Mouse (Mus musculus): ENCODE measurements at regions not wholly inside any gene's neighbourhood (a gene's known extent, or its start where the extent isn't known, plus 50 kb on each side); places are given as distances from the start of the nearest gene placed in this dataset.

DNA sequence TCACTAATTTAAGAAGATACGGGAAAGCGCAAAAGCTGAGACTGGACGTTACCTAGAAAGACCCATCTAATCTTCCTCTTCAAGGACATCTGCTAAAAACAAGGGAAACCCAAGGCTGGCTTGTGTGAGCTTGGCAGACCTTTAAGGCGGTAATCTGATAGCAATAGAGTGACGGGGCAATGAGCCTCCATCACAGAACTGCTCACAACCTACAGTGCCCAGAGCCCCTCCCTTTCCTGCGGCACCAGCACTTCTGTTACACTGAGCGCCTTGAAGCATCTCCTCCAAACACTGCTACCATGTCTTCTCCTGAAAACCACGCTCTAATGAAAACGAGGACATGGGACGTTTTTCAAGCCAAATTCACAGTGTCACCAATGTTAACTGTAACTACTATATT, 172.1 kb upstream of the Smim15 start:
- no peak for TF ChIP-seq ZMIZ1 (IDR thresholded peaks at IDR 0.05; ENCODE audit: low read depth, low read length)

DNA sequence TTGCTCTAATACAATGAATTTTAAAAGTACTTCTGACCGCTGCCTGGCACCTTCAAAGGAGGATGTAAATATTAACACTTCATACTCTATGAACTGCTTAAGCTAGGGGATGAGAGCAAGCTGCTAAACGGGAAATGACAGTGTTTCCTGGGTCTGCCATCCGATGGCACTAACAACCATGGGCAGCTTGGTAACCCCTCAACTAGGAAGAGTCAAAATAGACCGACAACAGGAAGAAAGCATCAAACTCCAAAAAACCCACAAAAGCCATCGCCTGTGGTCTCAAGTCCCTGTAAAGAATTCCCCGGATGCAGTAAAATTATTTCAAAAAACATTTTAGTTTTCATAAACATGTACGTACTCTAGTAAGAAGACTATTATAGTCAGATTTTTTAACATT, 175.3 kb upstream of the Smim15 start:
- TF ChIP-seq NRF1 (IDR thresholded peaks at IDR 0.05; ENCODE audit: insufficient read depth, low read depth, low read length, poor library complexity, severe bottlenecking) (no peak), MAZ (IDR thresholded peaks at IDR 0.05; ENCODE audit: low read depth, low read length) (no peak), CTCF (IDR thresholded peaks at IDR 0.05 in 2 of 3, conservative IDR thresholded peaks at IDR 0.05 in 1 of 3; ENCODE audit: control insufficient read depth in 1 of 3, insufficient read depth in 1 of 3, low read depth in 2 of 3, low read length in 3 of 3, poor library complexity in 1 of 3, severe bottlenecking in 1 of 3) (no peak), MYB (IDR thresholded peaks at IDR 0.05; ENCODE audit: low read depth, low read length) (no peak), MXI1 (IDR thresholded peaks at IDR 0.05; ENCODE audit: low read depth, low read length) (no peak), TCF12 (IDR thresholded peaks at IDR 0.05; ENCODE audit: low read depth, low read length) (no peak)
- H3K79me2 ChIP-seq (ENCODE audit: control insufficient read depth, insufficient read depth, low read length, poor library complexity), result peaks cover 1% of the 10 kb centered on the region; the same call in 1 of the 2 replicates
- no peak for DNase-seq (ENCODE audit: low read depth, low spot score)
- no peaks in the 10 kb centered on the region; a peak in 2 of 4 replicates for H3K4me1 ChIP-seq (ENCODE audit: control insufficient read depth in 1 of 2, insufficient read depth in 2 of 2, low read length in 2 of 2)
- H3K9me3 ChIP-seq (replicated peaks; ENCODE audit: insufficient read depth, low read length), result no peaks in the 10 kb centered on the region
- H3K36me3 ChIP-seq (ENCODE audit: control insufficient read depth in 1 of 2, insufficient read depth in 2 of 2, low read length in 2 of 2), result no peaks in the 10 kb centered on the region
- no peaks in the 10 kb centered on the region for H3K27me3 ChIP-seq (ENCODE audit: control insufficient read depth in 1 of 2, insufficient read depth in 2 of 2, low read length in 2 of 2)
- no peak overlapping the region for H3K4me3 ChIP-seq (ENCODE audit: control insufficient read depth in 1 of 2, insufficient read depth in 1 of 2, low read depth in 2 of 2, low read length in 2 of 2)
- no peak overlapping the region for H3K9ac ChIP-seq (ENCODE audit: control insufficient read depth, low read depth, low read length, poor library complexity, severe bottlenecking)
- H3K27ac ChIP-seq (ENCODE audit: control insufficient read depth, low read depth, low read length), result no peak overlapping the region

More for the DNA sequence above, 172.1 kb upstream of the Smim15 start:
- Histone ChIP-seq H3K27me3 (ENCODE audit: control insufficient read depth in 1 of 2, insufficient read depth in 2 of 2, low read length in 2 of 2) (no peaks in the 10 kb centered on the region), H3K9ac (ENCODE audit: control insufficient read depth, low read depth, low read length, poor library complexity, severe bottlenecking) (no peak overlapping the region), H3K4me3 (ENCODE audit: control insufficient read depth in 1 of 2, insufficient read depth in 1 of 2, low read depth in 2 of 2, low read length in 2 of 2) (no peak overlapping the region), H3K9me3 (replicated peaks; ENCODE audit: insufficient read depth, low read length) (no peaks in the 10 kb centered on the region), H3K36me3 (ENCODE audit: control insufficient read depth in 1 of 2, insufficient read depth in 2 of 2, low read length in 2 of 2) (no peaks in the 10 kb centered on the region), H3K79me2 (ENCODE audit: control insufficient read depth, insufficient read depth, low read length, poor library complexity) (peaks cover 6% of the 10 kb centered on the region; the same call in 1 of the 2 replicates), H3K4me1 (ENCODE audit: control insufficient read depth in 1 of 2, insufficient read depth in 2 of 2, low read length in 2 of 2) (no peaks in the 10 kb centered on the region; a peak in 1 of 4 replicates), H3K27ac (ENCODE audit: control insufficient read depth, low read depth, low read length) (no peak overlapping the region)
- DNase-seq (ENCODE audit: low read depth, low spot score), result no peak

DNA sequence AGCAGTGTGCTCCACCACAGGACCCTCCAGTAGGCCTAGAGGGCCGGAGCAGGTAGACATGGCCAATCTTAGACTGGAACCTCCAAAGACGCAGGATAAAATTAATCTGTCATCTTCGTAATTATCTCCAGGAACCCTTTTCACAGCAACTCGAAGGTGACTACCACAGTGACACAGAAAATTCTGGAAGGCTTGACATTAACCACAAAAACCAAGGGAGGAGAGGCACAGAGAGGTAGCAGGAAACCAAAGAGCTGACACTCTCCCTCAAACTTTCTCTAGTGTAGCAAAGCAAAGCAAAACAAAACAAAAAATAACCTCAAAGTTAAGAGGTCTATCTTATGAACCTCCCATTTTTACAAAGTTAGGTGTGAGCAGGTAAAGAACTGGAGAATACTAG, 177.4 kb upstream of the Smim15 start:
- peaks cover 0 to under 1% of the 10 kb centered on the region in 2 experiments; a peak in 2 of 4 replicates for H3K4me1 ChIP-seq (ENCODE audit: control insufficient read depth in 1 of 2, insufficient read depth in 2 of 2, low read length in 2 of 2)
- H3K79me2 ChIP-seq (ENCODE audit: control insufficient read depth, insufficient read depth, low read length, poor library complexity), result no peaks in the 10 kb centered on the region; the same call in 1 of the 2 replicates
- no peak overlapping the region for H3K9ac ChIP-seq (ENCODE audit: control insufficient read depth, low read depth, low read length, poor library complexity, severe bottlenecking)
- no peaks in the 10 kb centered on the region for H3K9me3 ChIP-seq (replicated peaks; ENCODE audit: insufficient read depth, low read length)
- TF ChIP-seq ZMIZ1 (IDR thresholded peaks at IDR 0.05; ENCODE audit: low read depth, low read length) (no peak), RAD21 (IDR thresholded peaks at IDR 0.05; ENCODE audit: low read depth, low read length) (no peak), ZNF384 (IDR thresholded peaks at IDR 0.05; ENCODE audit: low read depth, low read length) (no peak), JUND (IDR thresholded peaks at IDR 0.05; ENCODE audit: low read depth, low read length) (no peak), POLR2AphosphoS5 (IDR thresholded peaks at IDR 0.05; ENCODE audit: borderline replicate concordance, low read depth, low read length) (no peak), CHD1 (IDR thresholded peaks at IDR 0.05; ENCODE audit: low read depth, low read length) (no peak), TBP (IDR thresholded peaks at IDR 0.05; ENCODE audit: low read depth, low read length) (no peak)
- no peaks in the 10 kb centered on the region for H3K36me3 ChIP-seq (ENCODE audit: control insufficient read depth in 1 of 2, insufficient read depth in 2 of 2, low read length in 2 of 2)
- H3K27ac ChIP-seq (ENCODE audit: control insufficient read depth, low read depth, low read length), result no peak overlapping the region
- DNase-seq (ENCODE audit: low read depth, low spot score), result no peak
- H3K27me3 ChIP-seq (ENCODE audit: control insufficient read depth in 1 of 2, insufficient read depth in 2 of 2, low read length in 2 of 2), result no peaks in the 10 kb centered on the region
- H3K4me3 ChIP-seq (ENCODE audit: control insufficient read depth in 1 of 2, insufficient read depth in 1 of 2, low read depth in 2 of 2, low read length in 2 of 2), result no peak overlapping the region
